Mouse (Mus musculus): ENCODE measurements around the gene Gm12569. TPM values are rescaled to one million over a fixed set of nuclear protein-coding genes. Genes with fewer than 3 reads are reported as not detected.

The Gm12569 gene
- polyA plus RNA-seq, 1 experiment from 2014 or later = not detected

DNA sequence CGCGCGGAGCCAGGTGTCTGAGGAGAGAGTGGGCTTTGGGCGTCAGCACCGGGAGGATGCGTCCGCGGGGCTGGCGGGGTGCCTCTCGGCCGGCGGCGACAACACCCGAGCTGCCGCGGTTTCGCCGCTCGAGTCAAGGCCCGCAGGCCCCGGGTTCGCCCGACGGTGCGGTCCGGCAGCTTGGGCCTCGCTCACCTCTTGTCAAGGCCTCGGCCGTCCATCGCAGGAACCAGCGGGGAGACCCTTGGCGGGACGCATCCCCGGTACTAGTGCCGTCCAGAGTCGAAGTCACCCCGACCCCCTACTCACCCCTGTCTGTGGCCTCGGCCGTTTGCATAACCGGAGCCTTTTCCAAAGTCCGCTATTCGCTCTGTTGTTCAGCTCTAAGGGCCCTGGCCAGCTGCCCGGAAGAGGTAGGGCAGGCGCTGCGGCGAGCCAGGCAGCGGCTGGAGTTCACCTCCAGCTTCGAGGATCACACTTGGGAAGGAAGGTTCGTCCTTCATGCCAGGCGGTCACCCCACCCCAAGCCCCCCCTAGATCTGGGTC, 43.1 kb downstream of the Gm12569 start:
- under 1% methylated on average over 47 of the region's 50 CpGs for WGBS
- Histone ChIP-seq H3K27me3 (replicated peaks) (no peaks in the 10 kb centered on the region), H3K4me2 (replicated peaks) (peak overlapping the region; percentile 70), H3K36me3 (no peaks in the 10 kb centered on the region), H3K4me3 (replicated peaks) (peak overlapping the region; percentile 91), H3K4me1 (replicated peaks) (peaks cover 6% of the 10 kb centered on the region), H3K9me3 (no peaks in the 10 kb centered on the region), H3K9ac (peak overlapping the region; percentile 98), H3K27ac (peak overlapping the region; percentile 94)
- peak; percentile 68 for ATAC-seq

DNA sequence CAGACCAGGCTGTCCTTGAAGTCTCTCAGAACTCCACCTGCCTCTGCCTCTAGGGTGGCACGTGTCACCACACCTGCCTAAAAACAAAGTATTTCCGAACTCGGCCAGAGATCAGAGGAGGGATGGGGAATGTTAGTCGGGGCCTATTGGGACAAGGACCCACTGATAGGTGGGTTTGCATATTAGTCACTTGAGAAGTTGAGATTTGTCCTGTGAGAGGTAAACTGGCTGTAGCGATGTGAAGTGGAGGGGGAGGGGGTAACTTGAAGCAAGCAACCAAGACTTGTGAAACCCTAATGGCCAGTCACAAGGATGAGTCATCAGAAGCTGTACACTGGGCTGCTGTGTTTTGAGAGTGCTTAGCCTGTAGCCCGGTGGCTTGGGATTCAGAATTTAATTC, 44.1 kb downstream of the Gm12569 start:
- Histone ChIP-seq H3K4me1 (replicated peaks) (peaks cover 6% of the 10 kb centered on the region), H3K27me3 (replicated peaks) (no peaks in the 10 kb centered on the region), H3K9ac (peak overlapping the region; percentile 24; the same call in 1 of the 2 replicates), H3K27ac (peak overlapping the region; percentile 25; the same call in 1 of the 2 replicates), H3K36me3 (no peaks in the 10 kb centered on the region), H3K4me2 (replicated peaks) (peak overlapping the region; percentile 70), H3K4me3 (replicated peaks) (peak overlapping the region; percentile 91), H3K9me3 (no peaks in the 10 kb centered on the region)
- ATAC-seq = 0 out of 2 replicates have a peak, but pooled peaks have one; percentile 24
- 12% methylated on average over 6 of the region's 6 CpGs for WGBS

DNA sequence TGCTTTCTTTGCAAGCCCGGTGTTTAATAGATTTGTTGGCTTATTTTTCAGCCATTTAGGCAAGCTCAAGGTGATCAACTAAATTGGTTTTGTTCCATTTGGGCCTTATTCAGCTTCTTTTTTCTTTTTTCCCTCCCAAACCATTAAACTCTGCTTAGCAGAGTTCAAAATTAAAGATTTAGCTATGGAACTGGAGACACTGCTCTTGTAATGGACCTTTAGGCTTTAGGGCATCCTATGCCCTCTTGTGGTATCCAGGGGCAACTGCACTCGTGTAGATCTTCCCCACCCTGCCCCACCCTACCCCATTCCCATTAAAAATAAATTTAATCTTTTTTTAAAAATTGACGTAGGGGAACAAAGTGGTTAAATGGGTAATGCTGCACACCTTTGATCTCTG, 45.1 kb downstream of the Gm12569 start:
- WGBS = 46% methylated on average over 3 of the region's 3 CpGs
- Histone ChIP-seq H3K9me3 (no peaks in the 10 kb centered on the region), H3K27me3 (replicated peaks) (no peaks in the 10 kb centered on the region), H3K4me1 (replicated peaks) (peaks cover 6% of the 10 kb centered on the region), H3K9ac (no peak overlapping the region), H3K4me2 (replicated peaks) (peak overlapping the region; percentile 70), H3K4me3 (replicated peaks) (0 out of 2 replicates have a peak overlapping the region, but pooled peaks have one; percentile 91), H3K36me3 (0 out of 2 replicates have a peak, but pooled peaks cover 3% of the 10 kb centered on the region), H3K27ac (no peak overlapping the region)
- no peak for ATAC-seq

DNA sequence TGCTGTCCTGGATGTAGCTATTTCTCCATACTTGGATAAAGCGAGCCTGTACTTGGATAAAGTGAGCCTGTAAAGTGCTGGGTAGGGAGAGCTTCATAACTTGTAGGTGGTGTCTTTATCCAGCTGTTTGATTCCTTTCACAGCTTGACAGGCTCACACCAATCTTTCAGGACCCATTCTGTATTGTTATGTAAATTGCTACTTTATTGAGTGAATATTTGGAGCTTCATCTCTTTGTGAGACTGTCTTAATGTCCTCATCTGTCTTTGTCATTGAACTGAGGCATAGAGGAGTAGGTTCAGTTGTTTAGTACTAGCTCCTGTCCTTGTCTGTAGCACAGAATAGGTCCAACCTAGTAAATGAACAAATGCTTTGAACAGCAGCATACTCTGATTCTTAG, 54.1 kb downstream of the Gm12569 start:
- no peak for ATAC-seq
- no peak overlapping the region for H3K4me2 ChIP-seq (replicated peaks)
- H3K36me3 ChIP-seq = peaks cover 25% of the 10 kb centered on the region
- no peak overlapping the region for H3K4me3 ChIP-seq (replicated peaks)
- no peaks in the 10 kb centered on the region for H3K9me3 ChIP-seq
- H3K9ac ChIP-seq = no peak overlapping the region
- H3K27ac ChIP-seq = no peak overlapping the region
- H3K27me3 ChIP-seq (replicated peaks) = no peaks in the 10 kb centered on the region
- no peaks in the 10 kb centered on the region for H3K4me1 ChIP-seq (replicated peaks)
- WGBS = 92% methylated on average over 1 of the region's 1 CpGs

Other genes starting within 250 kb of the Gm12569 start
- not detected in 2 replicates for gene Olfr1377, start 238.5 kb upstream of the Gm12569 start, polyA plus RNA-seq (2015; fragmentation: Nextera tagmentation; extraction: Ambion mirVana)
- not detected in 2 replicates for gene Olfr51, start 216.9 kb upstream of the Gm12569 start, polyA plus RNA-seq (2015; fragmentation: Nextera tagmentation; extraction: Ambion mirVana)
- gene Olfr54, start 206.2 kb upstream of the Gm12569 start, polyA plus RNA-seq (2015; fragmentation: Nextera tagmentation; extraction: Ambion mirVana) = not detected in 2 replicates
- not detected in 2 replicates for gene Olfr1375, start 172.4 kb upstream of the Gm12569 start, polyA plus RNA-seq (2015; fragmentation: Nextera tagmentation; extraction: Ambion mirVana)
- 6.7 and 7.4 TPM in 2 replicates for gene Zfp354a, start 161.2 kb upstream of the Gm12569 start, polyA plus RNA-seq (2015; fragmentation: Nextera tagmentation; extraction: Ambion mirVana)
- 90.1 and 96.1 TPM in 2 replicates for gene Clk4, start 41.3 kb downstream of the Gm12569 start, polyA plus RNA-seq (2015; fragmentation: Nextera tagmentation; extraction: Ambion mirVana)
- 0.64 TPM in 1 of 2 replicates, not detected in the other for gene BC049762, start 42.6 kb downstream of the Gm12569 start, polyA plus RNA-seq (2015; fragmentation: Nextera tagmentation; extraction: Ambion mirVana)
- 17.7 and 19.2 TPM in 2 replicates for gene Col23a1, start 69.4 kb downstream of the Gm12569 start, polyA plus RNA-seq (2015; fragmentation: Nextera tagmentation; extraction: Ambion mirVana)